Mouse (Mus musculus) stomach, embryonic 16.5 days (tissue): ENCODE results near the gene Cask. TPM values are rescaled to one million over a fixed set of nuclear protein-coding genes. Genes with fewer than 3 reads are reported as not detected.

Source experiments
- ATAC-seq: fragments of 200-750 bp; cut with Nextera tagmentation; 2 replicates; pipeline ENCODE4 v1.8.0; 2017; ENCODE audit warnings: moderate number of reproducible peaks, moderate TSS enrichment; ENCODE audit not compliant: insufficient read depth, low FRiP score
- H3K27ac ChIP-seq: fragments of 300-500 bp; sonication (generic); 2 replicates; pipeline ENCODE4 v1.5.1; 2014; ENCODE audit warnings: low read length
- H3K27me3 ChIP-seq: fragments of 300-500 bp; sonication (generic); 2 replicates; pipeline ENCODE4 v1.6.1; 2014; ENCODE audit warnings: low read length, control low read depth, mixed read lengths; ENCODE audit not compliant: control insufficient read depth, insufficient read depth
- H3K36me3 ChIP-seq: fragments of 300-500 bp; sonication (generic); 2 replicates; pipeline ENCODE4 v1.6.1; 2014; ENCODE audit warnings: low read length; ENCODE audit not compliant: control insufficient read depth, insufficient read depth
- H3K4me1 ChIP-seq: fragments of 300-500 bp; sonication (generic); 2 replicates; pipeline ENCODE4 v1.6.1; 2014; ENCODE audit warnings: low read length, control low read depth, mixed read lengths; ENCODE audit not compliant: control insufficient read depth, insufficient read depth
- H3K4me2 ChIP-seq: fragments of 300-500 bp; sonication (generic); 2 replicates; pipeline ENCODE4 v1.6.1; 2014; ENCODE audit warnings: low read depth, low read length, mixed read lengths
- H3K4me3 ChIP-seq: fragments of 300-500 bp; sonication (generic); replicated peaks from 2 replicates; pipeline ENCODE4 v1.5.1; 2014; ENCODE audit warnings: mild to moderate bottlenecking, low read length
- H3K9ac ChIP-seq: fragments of 300-500 bp; sonication (generic); 2 replicates; pipeline ENCODE4 v1.6.1; 2014; ENCODE audit warnings: low read length
- H3K9me3 ChIP-seq: fragments of 300-500 bp; sonication (generic); replicated peaks from 2 replicates; pipeline ENCODE4 v1.6.1; 2016; ENCODE audit warnings: low read length, control low read depth; ENCODE audit not compliant: control insufficient read depth
- WGBS: fragments of 180-500 bp; shearing (Covaris S2); extraction: QIAGEN DNeasy Blood & Tissue Kit; methylation state at CpG from one replicate; pipeline ENCODE4 v1.1.7; 2014; 5-methylcytosine and 5-hydroxymethylcytosine counted together
- polyA plus RNA-seq: library from polyadenylated mRNA; unstranded; fragments of >200 nt; fragmentation: Nextera tagmentation; extraction: Ambion mirVana; gene quantifications from 2 replicates; pipeline ENCODE4 v1.2.1, GENCODE M21; 2015

Gene Cask
- polyA plus RNA-seq, 1 experiment from 2014 or later: 15.2 TPM

DNA sequence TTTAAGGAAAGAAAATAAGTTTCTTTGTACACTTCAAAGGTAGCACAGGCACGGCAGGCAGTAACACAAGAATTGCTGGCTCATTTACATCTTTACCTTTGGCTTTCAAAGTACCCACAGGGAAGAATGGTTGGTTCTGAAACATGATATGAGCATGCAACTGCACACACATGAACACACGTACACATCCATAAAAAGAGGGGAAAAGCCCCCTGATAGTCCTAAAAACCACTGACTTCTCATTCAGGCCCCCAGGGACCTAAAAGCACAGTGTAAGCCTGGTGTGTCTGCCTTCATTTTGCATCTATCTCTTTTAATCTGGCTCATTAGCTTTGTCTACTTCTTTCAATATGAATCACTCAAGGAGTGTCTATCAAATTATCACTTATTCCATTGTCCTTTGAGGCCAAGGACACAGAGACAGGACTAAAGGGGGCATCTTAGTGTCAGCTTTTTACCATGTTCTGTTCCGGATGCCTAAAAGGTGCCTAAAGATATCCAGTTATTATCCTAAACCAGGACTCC, 192.5 kb downstream of the Cask start:
- 73% methylated on average over 3 of the region's 3 CpGs for WGBS
- ATAC-seq: no peak

DNA sequence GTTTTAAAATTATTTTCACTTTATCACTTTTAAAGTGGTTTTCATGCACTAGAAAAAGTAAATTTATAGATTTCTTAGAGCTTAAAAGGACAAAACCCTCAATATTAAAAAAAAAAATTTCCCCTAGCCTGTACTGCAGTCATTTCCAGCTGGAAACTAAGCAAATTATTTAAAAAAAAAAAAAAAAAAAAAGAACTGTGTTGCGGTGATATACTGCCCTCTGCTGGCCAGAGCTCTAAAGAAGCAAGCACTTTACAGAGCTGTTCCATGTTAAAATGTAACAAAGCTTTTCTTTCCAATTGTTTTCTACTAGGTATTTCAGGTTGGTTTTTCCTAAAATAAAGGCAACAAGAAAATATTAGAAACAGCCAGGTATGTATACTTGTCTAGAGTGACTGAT, 194.4 kb downstream of the Cask start:
- no peak overlapping the region for H3K27ac ChIP-seq
- no peak for ATAC-seq
- H3K27me3 ChIP-seq: no peaks in the 10 kb centered on the region; the same call in 1 of the 2 replicates
- WGBS: 5% methylated on average over 1 of the region's 1 CpGs
- no peak overlapping the region for H3K4me3 ChIP-seq
- H3K36me3 ChIP-seq: no peaks in the 10 kb centered on the region
- no peak overlapping the region for H3K9ac ChIP-seq
- no peaks in the 10 kb centered on the region for H3K9me3 ChIP-seq
- H3K4me2 ChIP-seq: no peak overlapping the region
- H3K4me1 ChIP-seq: no peaks in the 10 kb centered on the region

More for the DNA sequence above, 192.5 kb downstream of the Cask start:
- no peaks in the 10 kb centered on the region for H3K4me1 ChIP-seq
- no peak overlapping the region for H3K4me3 ChIP-seq
- H3K27ac ChIP-seq: no peak overlapping the region
- no peaks in the 10 kb centered on the region for H3K36me3 ChIP-seq
- no peaks in the 10 kb centered on the region; the same call in 1 of the 2 replicates for H3K27me3 ChIP-seq
- no peak overlapping the region for H3K9ac ChIP-seq
- no peaks in the 10 kb centered on the region for H3K9me3 ChIP-seq
- no peak overlapping the region for H3K4me2 ChIP-seq

DNA sequence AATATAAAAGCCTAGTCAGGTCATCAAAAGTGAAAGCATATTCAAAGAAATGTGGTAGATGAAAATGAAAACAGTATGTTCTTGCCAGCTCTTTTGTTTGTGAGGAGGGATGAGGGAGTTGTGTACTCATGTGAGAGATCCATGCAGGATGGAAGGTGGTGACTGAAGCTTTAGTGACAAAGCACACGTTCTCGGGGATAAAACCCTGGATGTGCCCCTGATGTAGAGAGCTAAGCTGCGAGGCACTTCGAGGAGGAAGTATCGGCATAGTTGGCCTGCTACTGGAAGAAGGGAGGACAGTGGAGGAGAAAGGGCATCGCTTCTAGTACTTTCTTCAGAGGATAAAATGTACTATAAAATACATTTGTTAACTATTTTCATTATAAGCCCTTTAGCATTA, 195.3 kb downstream of the Cask start:
- Histone ChIP-seq H3K9ac (no peak overlapping the region), H3K36me3 (no peaks in the 10 kb centered on the region), H3K27me3 (no peaks in the 10 kb centered on the region; the same call in 1 of the 2 replicates), H3K4me1 (no peaks in the 10 kb centered on the region), H3K4me3 (no peak overlapping the region), H3K4me2 (no peak overlapping the region), H3K9me3 (no peaks in the 10 kb centered on the region), H3K27ac (no peak overlapping the region)
- no peak for ATAC-seq
- WGBS: 78% methylated on average over 6 of the region's 6 CpGs

DNA sequence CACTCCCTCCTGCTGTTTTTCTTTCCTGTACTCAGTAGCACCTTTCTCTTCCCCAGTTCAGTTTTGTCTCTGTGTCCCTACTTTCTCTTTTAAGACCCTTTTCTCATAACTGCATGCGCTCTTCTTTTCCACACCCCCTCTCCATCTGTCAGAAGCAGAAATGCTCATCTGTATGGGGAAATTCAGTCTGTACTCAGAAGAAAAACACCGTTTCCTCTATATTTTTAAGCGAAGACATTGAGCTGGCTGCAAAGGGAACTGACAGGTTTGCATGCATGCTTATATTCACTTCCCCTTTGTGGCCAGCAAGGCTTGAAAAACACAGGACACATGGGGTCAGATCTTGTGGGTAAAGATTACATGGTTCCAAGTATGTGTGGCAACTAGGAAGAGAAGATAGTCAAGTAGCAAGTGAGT, 196.2 kb downstream of the Cask start:
- Histone ChIP-seq H3K4me3 (no peak overlapping the region), H3K9me3 (no peaks in the 10 kb centered on the region), H3K36me3 (no peaks in the 10 kb centered on the region), H3K27ac (no peak overlapping the region; the same call in 1 of the 2 replicates), H3K27me3 (no peaks in the 10 kb centered on the region; the same call in 1 of the 2 replicates), H3K9ac (no peak overlapping the region), H3K4me1 (no peaks in the 10 kb centered on the region), H3K4me2 (no peak overlapping the region)
- WGBS: 73% methylated on average over 3 of the region's 3 CpGs
- ATAC-seq: no peak

DNA sequence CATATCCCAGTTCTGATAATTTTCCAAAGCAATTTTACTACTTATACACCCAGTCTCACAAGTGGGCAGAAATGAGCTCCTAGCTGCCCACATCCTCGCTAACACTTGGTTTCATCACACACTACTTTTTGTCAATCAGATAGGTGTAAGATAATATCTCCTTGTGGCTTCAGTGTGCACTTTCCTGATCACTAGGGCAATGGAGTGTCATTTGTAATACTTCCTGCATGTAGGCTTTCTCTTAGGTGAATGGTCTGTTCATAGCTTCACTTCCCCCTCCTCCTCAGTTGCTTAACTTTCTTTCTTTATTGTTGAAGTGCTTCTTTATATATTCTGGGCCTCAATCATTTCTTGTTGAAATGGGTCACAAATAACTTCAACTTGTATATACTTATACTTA, 198.9 kb downstream of the Cask start:
- ATAC-seq: no peak
- no peaks in the 10 kb centered on the region for H3K4me1 ChIP-seq
- no peak overlapping the region for H3K27ac ChIP-seq
- H3K9ac ChIP-seq: no peak overlapping the region
- H3K36me3 ChIP-seq: no peaks in the 10 kb centered on the region
- WGBS: 88% methylated on average over 1 of the region's 1 CpGs
- no peaks in the 10 kb centered on the region; the same call in 1 of the 2 replicates for H3K9me3 ChIP-seq
- H3K4me3 ChIP-seq: no peak overlapping the region
- H3K27me3 ChIP-seq: no peaks in the 10 kb centered on the region
- no peak overlapping the region for H3K4me2 ChIP-seq

DNA sequence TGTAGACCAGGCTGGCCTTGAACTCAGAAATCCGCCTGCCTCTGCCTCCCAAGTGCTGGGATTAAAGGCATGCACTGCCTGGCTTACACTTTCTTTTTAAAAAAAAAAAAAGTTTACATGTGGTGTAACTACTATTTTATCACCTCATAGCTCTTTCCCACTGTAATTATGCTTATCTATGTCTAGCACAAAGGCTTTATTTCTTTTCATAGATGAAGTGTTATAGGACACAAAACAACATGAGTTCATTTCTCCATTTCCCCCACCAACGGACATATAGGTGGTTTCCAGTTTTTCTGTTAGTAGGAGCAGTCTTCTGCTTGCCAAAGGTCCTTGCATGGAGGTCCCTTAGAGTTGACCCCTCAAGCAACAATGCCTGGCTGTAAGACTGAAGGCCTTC, 199.3 kb downstream of the Cask start:
- no peaks in the 10 kb centered on the region for H3K4me1 ChIP-seq
- no peak for ATAC-seq
- no peak overlapping the region for H3K9ac ChIP-seq
- H3K4me3 ChIP-seq: no peak overlapping the region
- no peak overlapping the region for H3K27ac ChIP-seq
- no peaks in the 10 kb centered on the region for H3K27me3 ChIP-seq
- no peaks in the 10 kb centered on the region; the same call in 1 of the 2 replicates for H3K9me3 ChIP-seq
- H3K4me2 ChIP-seq: no peak overlapping the region
- no peaks in the 10 kb centered on the region for H3K36me3 ChIP-seq
- 80% methylated on average over 2 of the region's 2 CpGs for WGBS

DNA sequence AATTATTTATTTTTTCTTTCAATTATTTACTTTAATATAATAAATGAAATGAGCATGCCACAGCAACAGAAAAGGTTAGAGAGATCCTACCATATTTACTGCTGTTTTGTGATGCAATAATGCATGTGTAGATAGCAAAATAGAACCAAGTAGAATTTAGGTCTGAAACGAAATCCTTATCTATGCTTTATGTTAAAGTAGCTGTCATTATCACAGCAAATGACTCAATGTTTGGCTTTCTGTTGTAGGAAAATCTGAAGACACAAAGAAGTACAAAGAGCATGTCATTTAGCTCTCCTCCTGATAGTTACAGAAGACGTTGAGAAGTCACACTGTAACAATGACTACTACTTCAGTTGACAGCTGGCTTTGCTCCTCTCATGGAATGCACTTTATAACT, 212.3 kb downstream of the Cask start:
- Histone ChIP-seq H3K27ac (no peak overlapping the region), H3K4me1 (no peaks in the 10 kb centered on the region), H3K4me2 (no peak overlapping the region), H3K27me3 (no peaks in the 10 kb centered on the region; the same call in 1 of the 2 replicates), H3K4me3 (no peak overlapping the region), H3K9ac (no peak overlapping the region), H3K9me3 (no peaks in the 10 kb centered on the region), H3K36me3 (no peaks in the 10 kb centered on the region)
- no peak for ATAC-seq
- 46% methylated on average over 2 of the region's 2 CpGs for WGBS

DNA sequence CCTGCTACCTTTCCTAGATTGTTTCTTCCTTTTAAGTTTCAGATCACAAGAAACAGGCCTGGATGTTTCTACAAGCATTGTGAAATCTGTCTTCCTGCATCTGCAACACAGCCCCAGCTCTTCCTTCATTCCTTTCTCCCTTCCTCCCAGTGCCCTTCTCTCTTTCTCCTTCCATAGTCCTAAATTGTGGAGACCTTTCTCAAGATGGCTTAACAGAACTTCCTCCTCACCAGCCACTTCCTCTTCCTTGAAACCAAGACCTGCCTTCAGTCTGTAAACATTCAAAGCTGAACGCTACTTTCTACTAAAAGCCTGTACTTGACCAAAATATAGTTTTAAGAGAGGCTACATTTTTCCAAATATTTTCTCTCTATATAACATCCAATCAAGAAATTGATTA, 214.8 kb downstream of the Cask start:
- no peak overlapping the region for H3K27ac ChIP-seq
- H3K36me3 ChIP-seq: no peaks in the 10 kb centered on the region
- no peak overlapping the region for H3K4me3 ChIP-seq
- 80% methylated on average over 1 of the region's 1 CpGs for WGBS
- H3K27me3 ChIP-seq: no peaks in the 10 kb centered on the region; the same call in 1 of the 2 replicates
- H3K9ac ChIP-seq: no peak overlapping the region
- H3K9me3 ChIP-seq: no peaks in the 10 kb centered on the region
- ATAC-seq: no peak
- H3K4me2 ChIP-seq: no peak overlapping the region
- no peaks in the 10 kb centered on the region for H3K4me1 ChIP-seq

DNA sequence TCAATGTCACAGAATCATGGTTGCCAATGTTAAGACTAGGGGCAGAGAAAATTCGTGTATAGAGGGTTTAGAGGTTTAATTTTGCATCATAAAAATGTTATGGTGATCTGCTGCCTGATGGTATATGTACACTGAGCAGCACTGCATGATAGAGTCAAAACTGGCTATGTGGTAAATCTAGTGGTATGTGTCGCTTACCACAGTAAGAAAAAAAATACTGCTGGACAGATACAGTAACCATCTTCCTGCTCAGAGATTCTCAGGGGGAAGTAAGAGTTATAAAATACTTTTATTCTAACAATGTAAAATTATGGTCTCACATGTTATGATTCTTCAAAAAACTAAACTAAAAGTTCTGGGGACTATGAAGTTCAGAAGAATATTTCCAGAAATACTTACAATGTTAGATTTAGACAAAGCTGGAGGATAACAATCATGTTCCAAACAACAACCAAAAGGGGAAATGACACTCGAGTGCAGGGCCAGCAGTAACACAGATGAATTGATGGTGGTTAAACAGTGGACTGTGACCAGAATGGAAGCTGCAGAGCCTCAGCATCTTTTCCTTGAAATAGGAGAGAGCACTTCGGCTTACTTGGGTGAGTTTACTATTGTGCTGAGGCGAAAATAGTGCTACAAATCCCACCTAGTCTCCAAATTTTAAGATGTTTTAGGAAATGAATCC, 219.4 kb downstream of the Cask start, which contains the start of gene Gpr34:
Gene Gpr34 (plus strand): TSS at position 491 of the 685 bp plus-strand sequence.
- Histone ChIP-seq H3K9me3 (no peaks in the 10 kb centered on the region), H3K36me3 (no peaks in the 10 kb centered on the region), H3K27ac (no peak within 1 kb of the TSS), H3K4me3 (no peak within 1 kb of the TSS), H3K9ac (no peak within 1 kb of the TSS), H3K27me3 (no peaks in the 10 kb centered on the region; the same call in 1 of the 2 replicates), H3K4me1 (no peaks in the 10 kb centered on the region), H3K4me2 (no peak within 1 kb of the TSS)
- WGBS: 62% methylated on average over 5 of the region's 5 CpGs
- no peak for ATAC-seq
